Mouse (Mus musculus): ENCODE results near the gene Smchd1. TPM values are rescaled to one million over a fixed set of nuclear protein-coding genes. Genes with fewer than 3 reads are reported as not detected.

Smchd1 gene
- total and polyA plus RNA-seq, 2 experiments from 2014 or later, result 33.4 to 40.2 TPM

DNA sequence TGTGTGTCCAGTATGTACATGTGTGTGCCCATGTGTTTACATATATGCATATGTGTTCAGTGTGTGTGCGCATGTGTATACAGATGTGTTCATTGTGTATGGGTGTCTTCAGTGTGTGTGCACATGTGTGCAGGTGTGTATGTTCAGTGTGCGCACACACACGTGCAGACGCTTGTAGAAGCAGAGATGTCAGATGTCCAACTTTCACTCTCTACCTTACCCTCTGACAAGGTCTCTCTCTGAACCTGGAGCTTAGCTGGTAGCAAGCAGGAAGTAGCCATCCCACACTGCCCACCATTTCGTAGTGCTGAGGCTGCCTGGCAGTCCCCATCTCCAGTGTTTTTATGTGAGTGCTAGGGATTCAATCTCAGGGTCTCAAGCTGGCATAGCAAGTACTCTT is 166.8 kb downstream of the Smchd1 start:
- H3K36me3 ChIP-seq (ENCODE audit: insufficient read depth, low read length), result no peaks in the 10 kb centered on the region
- no peak overlapping the region for H3K9ac ChIP-seq (replicated peaks; ENCODE audit: low read length, poor library complexity, severe bottlenecking)
- H3K9me3 ChIP-seq (ENCODE audit: low read length), result no peaks in the 10 kb centered on the region
- H3K4me3 ChIP-seq (ENCODE audit: low read depth, low read length), result no peak overlapping the region
- DNase-seq (ENCODE audit: low spot score) (no peak), ATAC-seq (ENCODE audit: low FRiP score) (no peak)
- peaks cover 20% of the 10 kb centered on the region for H3K27me3 ChIP-seq (ENCODE audit: insufficient read depth, low read length)
- no peak overlapping the region for H3K4me2 ChIP-seq (ENCODE audit: low read depth, low read length, poor library complexity, severe bottlenecking)
- TF ChIP-seq CTCF (IDR thresholded peaks at IDR 0.05), result no peak
- H3K27ac ChIP-seq (ENCODE audit: low read depth, low read length), result no peak overlapping the region
- WGBS, result 90% methylated on average over 5 of the region's 5 CpGs
- H3K4me1 ChIP-seq (ENCODE audit: insufficient read depth, low read length), result peaks cover 8% of the 10 kb centered on the region; the same call in 1 of the 2 replicates

DNA sequence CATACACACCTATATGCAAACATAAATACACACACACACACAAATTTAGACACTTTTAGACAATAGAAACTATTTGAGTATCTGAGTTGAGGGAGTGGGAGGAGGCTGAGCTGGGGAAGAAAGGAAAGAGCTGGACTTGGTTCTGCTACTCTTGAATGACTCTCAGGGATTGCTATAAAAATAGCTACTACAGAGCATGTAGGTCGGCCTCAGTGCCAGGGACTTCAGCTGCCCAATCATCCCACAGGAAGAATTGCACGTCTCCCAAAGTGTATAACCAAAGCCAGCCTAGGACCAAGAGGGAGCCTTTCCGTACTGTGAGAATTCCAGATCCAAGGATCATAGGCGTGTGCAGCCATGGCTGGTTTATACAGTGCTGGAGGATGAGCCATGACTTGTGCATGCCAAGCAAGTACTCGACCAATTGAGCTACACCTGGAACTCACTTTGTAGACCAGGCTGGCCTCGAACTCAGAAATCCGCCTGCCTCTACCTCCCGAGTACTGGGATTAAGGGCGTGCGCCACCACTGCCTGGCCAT is 167.8 kb downstream of the Smchd1 start:
- Histone ChIP-seq H3K4me1 (ENCODE audit: insufficient read depth, low read length) (peaks cover 8% of the 10 kb centered on the region; the same call in 1 of the 2 replicates), H3K4me3 (ENCODE audit: low read depth, low read length) (no peak overlapping the region), H3K9ac (replicated peaks; ENCODE audit: low read length, poor library complexity, severe bottlenecking) (no peak overlapping the region), H3K27me3 (ENCODE audit: insufficient read depth, low read length) (peaks cover 16% of the 10 kb centered on the region), H3K36me3 (ENCODE audit: insufficient read depth, low read length) (no peaks in the 10 kb centered on the region), H3K4me2 (ENCODE audit: low read depth, low read length, poor library complexity, severe bottlenecking) (no peak overlapping the region), H3K27ac (ENCODE audit: low read depth, low read length) (no peak overlapping the region), H3K9me3 (ENCODE audit: low read length) (no peaks in the 10 kb centered on the region)
- WGBS, result 89% methylated on average over 10 of the region's 10 CpGs
- TF ChIP-seq CTCF (IDR thresholded peaks at IDR 0.05), result no peak
- ATAC-seq (ENCODE audit: low FRiP score), result no peak
- DNase-seq (ENCODE audit: low spot score), result no peak

DNA sequence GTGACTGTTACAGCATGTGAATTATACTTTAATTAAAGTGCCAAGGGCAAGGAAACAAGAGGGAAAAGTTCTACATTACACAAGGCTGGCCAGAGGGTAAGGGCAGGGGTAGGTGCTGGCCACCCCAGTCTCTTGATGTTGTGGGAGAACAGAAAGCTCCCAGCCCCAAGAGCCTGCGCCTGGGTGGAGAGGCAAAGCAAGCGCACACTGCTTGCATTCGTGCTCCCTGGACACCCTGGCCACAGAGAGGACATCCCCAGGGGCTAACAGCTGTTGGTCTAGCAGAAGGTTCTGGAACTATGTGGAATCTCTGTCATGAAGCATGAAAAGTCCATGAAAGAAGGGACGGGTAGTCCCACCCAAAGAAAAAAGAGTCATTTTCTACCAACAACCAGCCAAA is 168.4 kb downstream of the Smchd1 start:
- Histone ChIP-seq H3K4me2 (ENCODE audit: low read depth, low read length, poor library complexity, severe bottlenecking) (no peak overlapping the region), H3K27me3 (ENCODE audit: insufficient read depth, low read length) (peaks cover 10% of the 10 kb centered on the region), H3K4me3 (ENCODE audit: low read depth, low read length) (no peak overlapping the region), H3K9ac (replicated peaks; ENCODE audit: low read length, poor library complexity, severe bottlenecking) (no peak overlapping the region), H3K9me3 (ENCODE audit: low read length) (no peaks in the 10 kb centered on the region), H3K4me1 (ENCODE audit: insufficient read depth, low read length) (peaks cover 8% of the 10 kb centered on the region; the same call in 1 of the 2 replicates), H3K36me3 (ENCODE audit: insufficient read depth, low read length) (no peaks in the 10 kb centered on the region), H3K27ac (ENCODE audit: low read depth, low read length) (no peak overlapping the region)
- no peak for TF ChIP-seq CTCF (IDR thresholded peaks at IDR 0.05)
- DNase-seq (ENCODE audit: low spot score) (no peak), ATAC-seq (ENCODE audit: low FRiP score) (no peak)
- WGBS, result 90% methylated on average over 4 of the region's 4 CpGs

GRCm38 (mm10) chr17:71306091-71306490 is 169.1 kb downstream of the Smchd1 start:
- no peaks in the 10 kb centered on the region for H3K36me3 ChIP-seq (ENCODE audit: insufficient read depth, low read length)
- peaks cover 3% of the 10 kb centered on the region; the same call in 1 of the 2 replicates for H3K4me1 ChIP-seq (ENCODE audit: insufficient read depth, low read length)
- H3K27me3 ChIP-seq (ENCODE audit: insufficient read depth, low read length), result peaks cover 10% of the 10 kb centered on the region; the same call in 1 of the 2 replicates
- H3K27ac ChIP-seq (ENCODE audit: low read depth, low read length), result no peak overlapping the region
- ATAC-seq (ENCODE audit: low FRiP score), result no peak
- no peak for DNase-seq (ENCODE audit: low spot score)
- WGBS, result 88% methylated on average over 6 of the region's 6 CpGs
- no peak overlapping the region for H3K9ac ChIP-seq (replicated peaks; ENCODE audit: low read length, poor library complexity, severe bottlenecking)
- no peak overlapping the region for H3K4me2 ChIP-seq (ENCODE audit: low read depth, low read length, poor library complexity, severe bottlenecking)
- TF ChIP-seq CTCF (IDR thresholded peaks at IDR 0.05), result no peak
- no peaks in the 10 kb centered on the region for H3K9me3 ChIP-seq (ENCODE audit: low read length)
- no peak overlapping the region for H3K4me3 ChIP-seq (ENCODE audit: low read depth, low read length)

DNA sequence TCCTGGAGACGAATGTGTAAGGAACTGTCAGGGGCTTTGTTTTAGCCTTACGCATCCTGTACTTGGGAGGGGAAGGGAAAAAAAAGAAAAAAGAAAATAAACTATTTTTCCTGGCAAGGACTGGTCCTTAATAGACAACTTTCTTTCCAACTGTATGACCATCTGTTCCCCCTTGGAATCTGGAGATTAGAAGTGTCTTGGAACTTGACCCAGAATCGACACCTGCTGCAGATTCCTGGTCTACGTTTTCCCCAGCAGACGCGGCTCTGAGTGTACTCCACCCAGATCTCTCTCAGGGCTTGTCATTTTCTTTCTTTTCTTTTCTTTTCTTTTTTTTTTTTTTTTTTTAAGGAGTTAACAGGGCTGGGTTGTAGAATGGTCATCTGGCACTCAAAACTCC is 171.7 kb downstream of the Smchd1 start:
- Histone ChIP-seq H3K9me3 (ENCODE audit: low read length) (no peaks in the 10 kb centered on the region), H3K9ac (replicated peaks; ENCODE audit: low read length, poor library complexity, severe bottlenecking) (no peak overlapping the region), H3K4me3 (ENCODE audit: low read depth, low read length) (no peak overlapping the region), H3K27ac (ENCODE audit: low read depth, low read length) (no peak overlapping the region), H3K27me3 (ENCODE audit: insufficient read depth, low read length) (no peaks in the 10 kb centered on the region), H3K4me1 (ENCODE audit: insufficient read depth, low read length) (no peaks in the 10 kb centered on the region), H3K36me3 (ENCODE audit: insufficient read depth, low read length) (no peaks in the 10 kb centered on the region), H3K4me2 (ENCODE audit: low read depth, low read length, poor library complexity, severe bottlenecking) (no peak overlapping the region)
- WGBS, result 70% methylated on average over 6 of the region's 6 CpGs
- no peak for TF ChIP-seq CTCF (IDR thresholded peaks at IDR 0.05)
- no peak for ATAC-seq (ENCODE audit: low FRiP score)
- DNase-seq (ENCODE audit: low spot score), result no peak

DNA sequence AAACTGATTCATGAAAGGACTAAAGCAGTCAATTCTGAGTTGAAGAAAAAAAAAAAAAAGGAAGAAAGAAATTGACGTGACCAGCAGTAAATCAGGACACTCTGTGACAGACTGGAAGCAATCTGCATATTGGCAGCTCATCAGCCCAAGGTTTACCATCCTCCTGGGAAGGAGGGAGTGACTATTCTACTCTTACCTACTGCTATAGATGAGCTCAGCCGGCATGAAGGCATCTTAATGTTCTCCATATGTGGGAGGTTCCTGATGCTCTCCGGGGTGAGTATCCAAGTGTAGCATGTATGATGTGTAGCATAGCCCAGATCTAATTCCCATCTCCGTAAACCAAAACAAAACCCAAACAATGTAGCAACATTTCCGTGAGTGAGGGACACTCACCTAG is 173.7 kb downstream of the Smchd1 start:
- Histone ChIP-seq H3K9me3 (ENCODE audit: low read length) (no peaks in the 10 kb centered on the region), H3K27me3 (ENCODE audit: insufficient read depth, low read length) (no peaks in the 10 kb centered on the region), H3K4me2 (ENCODE audit: low read depth, low read length, poor library complexity, severe bottlenecking) (no peak overlapping the region), H3K36me3 (ENCODE audit: insufficient read depth, low read length) (no peaks in the 10 kb centered on the region), H3K4me1 (ENCODE audit: insufficient read depth, low read length) (no peaks in the 10 kb centered on the region), H3K4me3 (ENCODE audit: low read depth, low read length) (no peak overlapping the region), H3K9ac (replicated peaks; ENCODE audit: low read length, poor library complexity, severe bottlenecking) (no peak overlapping the region), H3K27ac (ENCODE audit: low read depth, low read length) (no peak overlapping the region)
- ATAC-seq (ENCODE audit: low FRiP score) (no peak), DNase-seq (ENCODE audit: low spot score) (no peak)
- 84% methylated on average over 5 of the region's 5 CpGs for WGBS
- no peak for TF ChIP-seq CTCF (IDR thresholded peaks at IDR 0.05)
